Mouse (Mus musculus) layer of hippocampus, postnatal 25 days (tissue): ENCODE measurements around the gene Vps35l. TPM values are rescaled to one million over a fixed set of nuclear protein-coding genes. Genes with fewer than 3 reads are reported as not detected.
A peak's percentile ranks its signal among the peaks of the same experiment; 100 is the strongest.

Experiments
- DNase-seq, 2 experiments: peaks; one replicate each; pipeline ENCODE4 v3.0.0; 2022; ENCODE audit warnings: mixed read lengths in 2 of 2, low spot score in 1 of 2; ENCODE audit errors: extremely low spot score in 1 of 2
- total RNA-seq, 2 experiments: library from RNA; stranded (reverse); gene quantifications; 2 replicates each; pipeline ENCODE4 v1.2.3; 2021

Vps35l gene
- total RNA-seq, 2 experiments from 2014 or later: 62.8 to 68.5 TPM

- DNase-seq: peak; percentile 82 to 87
Measured at GRCm38 (mm10) chr7:118855171-118855876, 115.3 kb downstream of the Vps35l start, which contains the start of gene Iqck. Iqck (plus strand) TSS chr7:118855752.

DNA sequence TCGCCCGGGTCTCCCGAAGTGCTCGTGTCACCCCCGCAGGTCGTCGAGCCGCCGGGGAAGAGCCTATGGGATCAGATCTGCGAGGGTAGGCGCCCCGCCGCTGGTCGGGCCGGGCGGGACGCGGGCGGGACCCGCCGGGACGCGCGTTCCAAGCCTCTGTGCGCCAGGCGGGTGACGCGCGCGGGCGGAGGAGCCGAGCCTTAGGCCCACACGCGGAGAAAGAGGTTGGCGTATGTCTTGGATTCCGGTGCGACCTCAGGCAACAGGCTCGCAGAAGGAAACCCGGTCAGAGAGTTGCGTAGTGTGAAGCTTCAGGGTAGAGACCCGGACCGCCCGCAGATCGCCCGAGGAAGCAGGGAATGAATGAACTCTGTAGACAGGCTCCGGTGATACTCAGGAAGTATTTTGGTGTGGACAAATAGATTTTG is 115.9 kb downstream of the Vps35l start, which contains the start of gene Knop1:
Gene Knop1, minus strand, starts transcription at position 378 of the 428 bp plus-strand sequence.
- DNase-seq: no peak

GRCm38 (mm10) chr7:118858640-118859039 is 118.6 kb downstream of the Vps35l start:
- no peak for DNase-seq

- DNase-seq: no peak
Measured at GRCm38 (mm10) chr7:118865362-118865761, 125.3 kb downstream of the Vps35l start.

GRCm38 (mm10) chr7:118879466-118880029 is 139.5 kb downstream of the Vps35l start:
- DNase-seq: no peak

DNA sequence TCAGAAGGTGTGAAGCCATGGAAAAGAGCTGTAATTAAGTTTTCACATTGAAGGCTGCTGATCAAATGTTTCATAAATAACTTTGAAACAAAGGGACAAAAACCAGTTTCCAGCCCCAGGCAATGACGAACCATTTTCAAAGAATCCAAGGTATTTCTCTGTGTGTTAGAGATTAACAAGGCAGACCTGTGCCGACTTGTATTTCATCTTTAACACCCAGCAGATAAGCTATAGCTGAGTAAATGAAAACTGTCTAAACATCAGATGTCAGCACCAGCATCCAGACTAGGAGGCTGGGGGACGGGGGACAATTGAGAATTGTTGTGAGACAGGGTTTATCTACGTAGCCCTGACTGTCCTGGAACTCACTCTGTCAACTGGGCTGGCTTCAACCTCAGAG is 143.9 kb downstream of the Vps35l start:
- no peak for DNase-seq

DNA sequence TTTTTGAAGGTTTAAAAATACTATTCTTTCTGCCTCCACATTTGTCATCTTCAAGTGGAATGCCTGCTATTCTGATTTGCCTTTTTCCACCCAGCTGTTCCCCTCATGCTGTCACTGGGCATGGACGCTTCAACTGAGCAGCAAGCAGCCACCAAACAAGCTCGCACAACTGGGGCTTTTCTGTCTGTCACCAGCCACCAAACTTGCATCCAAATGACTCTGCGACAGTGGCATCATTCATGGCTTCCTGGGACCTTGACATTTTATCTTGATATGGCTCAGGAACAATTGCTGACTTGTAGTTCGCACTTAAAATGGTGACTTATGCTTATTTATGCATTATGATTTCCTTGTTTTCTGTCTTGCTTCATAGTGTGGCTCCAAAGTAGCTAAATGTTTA is 144.9 kb downstream of the Vps35l start:
- DNase-seq: no peak

DNA sequence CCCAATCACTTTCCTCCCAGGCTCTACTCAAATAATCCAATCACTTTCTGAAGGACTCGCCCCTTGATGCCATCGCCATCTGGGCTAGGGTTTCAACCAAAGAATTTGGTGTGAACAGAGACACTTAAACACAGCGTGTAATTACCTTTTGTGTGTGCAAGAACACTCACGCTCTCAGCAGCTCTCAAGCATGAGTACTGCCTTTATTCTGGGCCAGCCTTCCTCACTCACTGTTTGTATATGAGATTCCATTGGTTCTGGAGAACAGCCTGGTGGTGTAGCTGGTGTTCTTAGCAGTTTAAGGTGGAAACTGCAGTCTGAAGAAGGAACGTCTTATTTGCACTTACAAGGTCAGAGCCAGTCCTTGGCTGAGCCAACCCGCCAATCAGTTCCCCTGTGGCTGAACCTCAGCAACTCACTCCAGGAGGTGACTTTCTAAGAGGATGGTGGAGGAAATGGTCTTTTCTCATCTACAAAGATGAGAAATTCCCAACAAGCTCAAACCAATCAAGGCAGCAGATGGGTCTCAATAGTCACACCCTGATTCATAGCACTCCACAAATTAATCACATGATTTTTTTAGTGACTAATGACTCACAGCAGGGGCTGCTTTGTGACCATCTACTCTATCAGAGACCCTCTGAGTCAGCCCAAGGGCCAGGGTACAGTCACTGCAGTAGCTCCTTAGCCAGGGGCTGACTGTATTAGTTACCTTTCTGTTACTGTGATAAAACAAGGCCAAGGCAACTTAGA is 147.5 kb downstream of the Vps35l start:
- no peak for DNase-seq

- DNase-seq: peak in 1 of 2 experiments; percentile 17
Measured at GRCm38 (mm10) chr7:118889046-118889680, 149.1 kb downstream of the Vps35l start.

Other genes with a start within 250 kb of the Vps35l start
- gene Itpripl2, start 248.3 kb upstream of the Vps35l start, total RNA-seq: 1 to 10 TPM; 2.9 to 3.2 TPM
- 10 to 100 TPM; 33.7 to 35.9 TPM for gene Coq7, start 206.9 kb upstream of the Vps35l start, total RNA-seq
- 10 to 100 TPM; 15.0 to 17.7 TPM for gene Tmc7, start 155.5 kb upstream of the Vps35l start, total RNA-seq
- under 1 TPM; 0.44 to 0.54 TPM for gene Tmc5, start 142.9 kb upstream of the Vps35l start, total RNA-seq
- 100 to 1,000 TPM; 222 to 253 TPM for gene Gde1, start 34.4 kb upstream of the Vps35l start, total RNA-seq
- gene Ccp110, start 27.7 kb upstream of the Vps35l start, total RNA-seq: 10 to 100 TPM; 46.4 to 47.7 TPM
- 1 to 10 TPM; 4.0 to 4.5 TPM for gene Iqck, start 115.5 kb downstream of the Vps35l start, total RNA-seq
- 10 to 100 TPM; 24.1 to 27.5 TPM for gene Knop1, start 116.0 kb downstream of the Vps35l start, total RNA-seq